ENCODE assay signal across 12 mouse cellular contexts in the genomic region with DNA sequence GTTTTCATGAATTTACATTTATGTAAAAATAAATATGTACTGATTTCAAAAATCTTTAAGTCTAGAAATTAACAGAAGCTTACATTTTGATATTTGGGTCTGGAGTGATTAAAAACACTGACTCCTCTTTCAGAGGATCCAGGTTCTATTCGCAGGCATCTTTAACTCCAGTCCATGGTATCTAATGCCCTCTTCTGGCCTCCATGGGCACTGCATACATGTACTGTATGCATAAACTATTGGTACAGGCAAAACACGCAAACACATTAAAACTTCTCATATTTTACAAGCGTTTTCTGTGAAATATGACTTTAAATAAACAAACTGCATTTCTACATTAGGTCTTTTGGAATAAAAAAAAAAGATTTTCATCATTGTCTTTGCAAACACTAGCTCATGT.
A peak's percentile ranks its signal among the peaks of the same experiment; 100 is the strongest.
DNase-seq lines count a peak whose midpoint lies in the region; ATAC-seq lines count a peak whose summit lies in the region.
"Had no signal": no experiment of that assay in that cellular context is flagged by ENCODE, and none has a peak within 500 bp of the region (broad histone marks: within the 10 kb centered on the region; RNA-seq: fewer than 3 reads in every experiment).

No protein-coding gene starts in this region.

- ATAC-seq in hindbrain, embryonic 11.5 days (ENCODE audit: low FRiP score): no peak
- ATAC-seq in hindbrain, embryonic 12.5 days (ENCODE audit: low FRiP score): no peak

- no peak overlapping the region for H3K4me2 ChIP-seq in hindbrain, embryonic 11.5 days (replicated peaks; ENCODE audit: low read depth, low read length)
- H3K4me2 ChIP-seq in hindbrain, embryonic 12.5 days (replicated peaks): no peak overlapping the region
- H3K4me2 ChIP-seq: heart, embryonic 15.5 days; limb, embryonic 13.5 days; neural tube, embryonic 13.5 days had no signal

- peak; percentile 17 for DNase-seq in hindbrain, embryonic 11.5 days (ENCODE audit: low spot score)
- DNase-seq in lung, postnatal 10 days: peak; percentile 13
- DNase-seq in lung, adult 18-20 months: no peak
- peak; percentile 45 for DNase-seq in R1 (ENCODE audit: low read depth, low spot score)
- peak; percentile 14 to 63 for DNase-seq in kidney, postnatal 36 days
- no peak for DNase-seq in frontal cortex, postnatal 14 days (ENCODE audit: low spot score in 2 of 2)
- DNase-seq in frontal cortex, postnatal 36 days (ENCODE audit: low spot score in 2 of 2): no peak

- no peak overlapping the region for H3K9ac ChIP-seq in hindbrain, embryonic 11.5 days (ENCODE audit: low read depth, low read length)
- no peak overlapping the region for H3K9ac ChIP-seq in hindbrain, embryonic 12.5 days
- H3K9ac ChIP-seq: heart, embryonic 15.5 days; limb, embryonic 13.5 days; neural tube, embryonic 13.5 days had no signal

- no peak overlapping the region for H3K27ac ChIP-seq in hindbrain, embryonic 11.5 days (ENCODE audit: low read depth, low read length)
- H3K27ac ChIP-seq in hindbrain, embryonic 12.5 days: no peak overlapping the region
- H3K27ac ChIP-seq: heart, embryonic 15.5 days; limb, embryonic 13.5 days; neural tube, embryonic 13.5 days had no signal

- H3K9me3 ChIP-seq in hindbrain, embryonic 11.5 days (ENCODE audit: control insufficient read depth, low read length): no peaks in the 10 kb centered on the region
- no peaks in the 10 kb centered on the region for H3K9me3 ChIP-seq in hindbrain, embryonic 12.5 days (replicated peaks)
- H3K9me3 ChIP-seq: heart, embryonic 15.5 days; limb, embryonic 13.5 days; neural tube, embryonic 13.5 days had no signal

- H3K36me3 ChIP-seq in hindbrain, embryonic 11.5 days (ENCODE audit: control insufficient read depth, insufficient read depth, low read length): no peaks in the 10 kb centered on the region
- no peaks in the 10 kb centered on the region for H3K36me3 ChIP-seq in hindbrain, embryonic 12.5 days
- H3K36me3 ChIP-seq: heart, embryonic 15.5 days; limb, embryonic 13.5 days; neural tube, embryonic 13.5 days had no signal

- no peaks in the 10 kb centered on the region for H3K4me1 ChIP-seq in hindbrain, embryonic 11.5 days (replicated peaks; ENCODE audit: control insufficient read depth, insufficient read depth, low read length)
- H3K4me1 ChIP-seq in hindbrain, embryonic 12.5 days: no peaks in the 10 kb centered on the region
- H3K4me1 ChIP-seq: heart, embryonic 15.5 days; limb, embryonic 13.5 days; megakaryocyte, embryonic 14.5 days; neural tube, embryonic 13.5 days had no signal

- WGBS in hindbrain, embryonic 11.5 days: 66% methylated on average over 3 of the region's 3 CpGs
- WGBS in hindbrain, embryonic 12.5 days: 73% methylated on average over 3 of the region's 3 CpGs

- no peaks in the 10 kb centered on the region for H3K27me3 ChIP-seq in hindbrain, embryonic 11.5 days (ENCODE audit: control insufficient read depth, insufficient read depth, low read length)
- no peaks in the 10 kb centered on the region for H3K27me3 ChIP-seq in hindbrain, embryonic 12.5 days
- H3K27me3 ChIP-seq: heart, embryonic 15.5 days; limb, embryonic 13.5 days; megakaryocyte, embryonic 14.5 days; neural tube, embryonic 13.5 days had no signal

- H3K4me3 ChIP-seq in hindbrain, embryonic 11.5 days (ENCODE audit: low read depth, low read length): no peak overlapping the region
- H3K4me3 ChIP-seq in hindbrain, embryonic 12.5 days: no peak overlapping the region
- H3K4me3 ChIP-seq: heart, embryonic 15.5 days; limb, embryonic 13.5 days; megakaryocyte, embryonic 14.5 days; neural tube, embryonic 13.5 days had no signal

Comparison
In these comparisons a context has a peak if more than half of its experiments do, and no peak if none do; other contexts are left out.
1. DNase-seq: peak in hindbrain, embryonic 11.5 days (single experiment), lung, postnatal 10 days (single experiment), R1 (single experiment) and kidney, postnatal 36 days (2 of 2); none in lung, adult 18-20 months (0 of 2), frontal cortex, postnatal 14 days (0 of 2) and frontal cortex, postnatal 36 days (0 of 2).